Mouse (Mus musculus) macrophage (primary cell): Measurements from ENCODE around the gene Oas3. TPM values are rescaled to one million over a fixed set of nuclear protein-coding genes. Genes with fewer than 3 reads are reported as not detected.
"Not testable (repeated sequence)": the region's sequence is repeated elsewhere in the genome, so short reads cannot be mapped to it uniquely, and the experiment has no call there.

Source experiments
- H3K27ac ChIP-seq: fragments of 350-480 bp; formaldehyde crosslinking; 2 replicates; pipeline ENCODE4 v1.9.0; 2021
- H3K36me3 ChIP-seq: fragments of 350-480 bp; formaldehyde crosslinking; 2 replicates; pipeline ENCODE4 v1.9.0; 2021; ENCODE audit errors: inconsistent target
- H3K4me3 ChIP-seq: fragments of 350-480 bp; formaldehyde crosslinking; 2 replicates; pipeline ENCODE4 v1.9.0; 2021; ENCODE audit errors: inconsistent target
- H3K79me2 ChIP-seq: fragments of 350-480 bp; formaldehyde crosslinking; 2 replicates; pipeline ENCODE4 v1.9.0; 2021; ENCODE audit errors: inconsistent target
- WGBS: methylation state at CpG from one replicate; pipeline ENCODE4 v1.1.7; 2026; ENCODE audit warnings: inconsistent platforms; ENCODE audit not compliant: missing documents; 5-methylcytosine and 5-hydroxymethylcytosine counted together
- polyA plus RNA-seq: library from polyadenylated mRNA; stranded (reverse); fragments of 250-400 nt; gene quantifications from 3 replicates; pipeline ENCODE4 v1.2.4, GENCODE M21; 2018; ENCODE audit warnings: inconsistent platforms
- total RNA-seq, 78 experiments: library from RNA; depleted of rRNA; stranded (reverse); fragments of 250-400 nt; gene quantifications; 1 replicate in 9 of 78; 2 replicates in 24 of 78; 3 replicates in 43 of 78; 4 replicates in 2 of 78; pipeline ENCODE4 v1.2.4; 2018; ENCODE audit warnings: inconsistent platforms in 56 of 78

Gene Oas3
- total RNA-seq (2018; cell fraction: chromatin; rRNA removed) = 100 to 1,000 TPM in 15 of 26 experiments, 10 to 100 TPM in 11; 43.7 to 450 (median 323) TPM
- 100 to 1,000 TPM in 16 of 26 experiments, 10 to 100 TPM in 10; 61.9 to 594 (median 264) TPM for total RNA-seq (2018; cell fraction: cytosol; rRNA removed)
- 100 to 1,000 TPM in 17 of 26 experiments, 10 to 100 TPM in 9; 71.9 to 656 (median 415) TPM for total RNA-seq (2018; cell fraction: nucleus; rRNA removed)
- polyA plus RNA-seq = 41.1 to 153 TPM (median 78.6 TPM) in 3 replicates

- H3K79me2 ChIP-seq = peaks cover 47% of the 10 kb centered on the region
- H3K4me3 ChIP-seq = peak within 1 kb of the TSS; percentile 78
- H3K36me3 ChIP-seq = peaks cover 27% of the 10 kb centered on the region
- peak within 1 kb of the TSS; percentile 80 for H3K27ac ChIP-seq
- 3% methylated on average over 9 of the region's 9 CpGs for WGBS
Measured at GRCm38 (mm10) chr5:120777478-120777877, at the start of gene Oas3. TSS of gene Oas3 (minus strand) at chr5:120777661.

- peaks cover 96% of the 10 kb centered on the region for H3K36me3 ChIP-seq
- peaks cover 16% of the 10 kb centered on the region for H3K79me2 ChIP-seq
- no peak overlapping the region for H3K4me3 ChIP-seq
- H3K27ac ChIP-seq = no peak overlapping the region
Measured at GRCm38 (mm10) chr5:120818999-120819398, 41.5 kb upstream of the Oas3 start.

DNA sequence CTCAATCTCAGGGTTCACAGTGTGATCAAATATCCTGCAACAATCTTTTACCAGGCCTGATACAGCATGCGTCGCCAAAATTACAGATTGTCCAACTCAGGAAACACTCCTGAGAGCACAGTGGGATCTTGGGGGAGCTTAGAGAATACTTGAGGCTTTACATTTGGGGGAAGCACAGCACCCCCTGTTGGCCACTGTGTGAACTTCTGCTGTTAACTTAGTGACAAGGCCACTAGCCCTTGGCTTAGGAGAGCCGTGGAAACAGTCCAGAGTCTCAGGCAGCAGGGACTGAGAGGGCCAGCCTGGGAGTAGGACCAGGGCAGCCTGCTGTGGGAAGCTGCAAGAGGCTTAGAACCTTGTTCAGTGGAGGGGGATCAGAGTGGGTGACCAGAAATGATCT lies 38.5 kb upstream of the Oas3 start:
- WGBS = 73% methylated on average over 3 of the region's 3 CpGs
- Histone ChIP-seq H3K4me3 (no peak overlapping the region), H3K36me3 (peaks cover 65% of the 10 kb centered on the region), H3K79me2 (peaks cover 33% of the 10 kb centered on the region), H3K27ac (no peak overlapping the region)

- 55% methylated on average over 6 of the region's 6 CpGs for WGBS
- H3K27ac ChIP-seq = peak overlapping the region; percentile 56
Measured at GRCm38 (mm10) chr5:120813023-120813422, 35.6 kb upstream of the Oas3 start.

DNA sequence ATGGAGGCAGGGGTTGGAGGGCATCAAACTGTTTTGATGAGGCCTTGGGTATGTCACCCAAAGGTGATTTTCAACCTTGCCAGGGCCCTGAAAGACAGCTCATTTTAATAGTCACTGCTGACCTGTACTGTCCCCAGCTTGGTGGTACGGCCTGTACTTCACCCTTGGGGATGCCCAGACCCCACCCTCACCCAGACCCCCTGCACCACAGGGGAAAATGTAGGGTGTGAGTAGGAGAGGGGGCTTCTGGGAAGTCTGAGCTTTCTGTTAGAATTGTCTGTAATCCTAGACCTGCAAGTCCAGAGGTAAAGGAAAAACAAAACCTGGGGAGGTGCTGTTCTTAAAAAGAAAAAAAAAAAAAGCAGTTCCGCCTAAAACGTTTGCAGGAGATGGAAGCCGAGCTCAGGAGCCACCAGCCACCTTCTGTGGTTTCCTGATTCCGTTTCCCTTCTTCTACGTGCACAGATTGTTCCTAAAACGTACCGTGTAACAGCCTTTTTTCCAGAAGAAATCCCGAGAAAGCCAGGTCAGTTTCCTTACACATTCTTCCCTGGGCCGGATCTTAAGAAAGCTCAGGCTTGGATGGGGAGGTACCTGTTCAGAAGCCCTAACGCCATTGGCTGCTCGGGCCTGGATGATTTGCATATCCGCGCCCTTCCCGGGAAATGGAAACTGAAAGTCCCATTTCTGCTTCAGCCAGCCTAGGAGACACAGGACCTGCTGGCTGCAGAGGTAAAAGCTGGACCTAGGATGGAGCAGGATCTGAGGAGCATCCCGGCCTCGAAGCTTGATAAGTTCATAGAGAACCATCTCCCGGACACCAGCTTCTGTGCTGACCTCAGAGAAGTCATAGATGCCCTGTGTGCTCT lies 34.7 kb upstream of the Oas3 start, which contains the start of gene Oas1c:
Gene Oas1c (minus strand): TSS at position 564 of the 869 bp plus-strand sequence.
- peak within 1 kb of the TSS; percentile 85 for H3K4me3 ChIP-seq
- H3K36me3 ChIP-seq = peaks cover 28% of the 10 kb centered on the region
- H3K79me2 ChIP-seq = peaks cover 33% of the 10 kb centered on the region
- 2% methylated on average over 18 of the region's 18 CpGs for whole genome bisulfite sequencing
- H3K27ac ChIP-seq = peak within 1 kb of the TSS; percentile 56

More at GRCm38 (mm10) chr5:120813023-120813422, 35.6 kb upstream of the Oas3 start:
- peaks cover 36% of the 10 kb centered on the region for H3K36me3 ChIP-seq
- H3K79me2 ChIP-seq = peaks cover 33% of the 10 kb centered on the region
- H3K4me3 ChIP-seq = peak overlapping the region; percentile 85

- H3K79me2 ChIP-seq = peaks cover 19% of the 10 kb centered on the region
- H3K36me3 ChIP-seq = peaks cover 7% of the 10 kb centered on the region; the same call in 1 of the 2 replicates
- no peak overlapping the region for H3K4me3 ChIP-seq
- 94% methylated on average over 4 of the region's 6 CpGs for WGBS
- no peak overlapping the region for H3K27ac ChIP-seq
Measured at GRCm38 (mm10) chr5:120809171-120809570, 31.7 kb upstream of the Oas3 start.

DNA sequence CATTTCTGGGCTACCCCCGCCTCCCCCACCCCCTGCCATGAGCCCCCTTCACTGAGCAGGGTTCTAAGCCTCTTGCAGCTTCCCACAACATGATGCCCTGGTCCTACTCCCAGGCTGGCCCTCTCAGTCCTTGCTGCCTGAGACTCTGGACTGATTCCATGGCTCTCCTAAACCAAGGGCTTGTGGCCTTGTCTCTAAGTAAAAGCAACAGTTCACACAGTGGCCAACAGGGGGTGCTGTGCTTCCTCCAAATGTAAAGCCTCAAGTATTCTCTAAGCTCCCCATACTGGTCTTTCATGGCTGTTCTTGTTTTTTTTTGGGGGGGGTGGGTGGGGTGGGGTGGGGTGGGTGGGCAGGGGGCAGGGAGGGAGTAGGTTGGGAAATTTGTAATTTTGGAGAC lies 29.0 kb upstream of the Oas3 start:
- Histone ChIP-seq H3K4me3 (no peak overlapping the region), H3K79me2 (no peaks in the 10 kb centered on the region), H3K27ac (no peak overlapping the region), H3K36me3 (peaks cover 12% of the 10 kb centered on the region; the same call in 1 of the 2 replicates)
- 100% methylated on average over 1 of the region's 1 CpGs for WGBS

- WGBS = 59% methylated on average over 2 of the region's 2 CpGs
- Histone ChIP-seq H3K36me3 (peaks cover 12% of the 10 kb centered on the region; the same call in 1 of the 2 replicates), H3K27ac (no peak overlapping the region), H3K79me2 (no peaks in the 10 kb centered on the region), H3K4me3 (no peak overlapping the region)
Measured at GRCm38 (mm10) chr5:120803596-120803995, 26.1 kb upstream of the Oas3 start.

DNA sequence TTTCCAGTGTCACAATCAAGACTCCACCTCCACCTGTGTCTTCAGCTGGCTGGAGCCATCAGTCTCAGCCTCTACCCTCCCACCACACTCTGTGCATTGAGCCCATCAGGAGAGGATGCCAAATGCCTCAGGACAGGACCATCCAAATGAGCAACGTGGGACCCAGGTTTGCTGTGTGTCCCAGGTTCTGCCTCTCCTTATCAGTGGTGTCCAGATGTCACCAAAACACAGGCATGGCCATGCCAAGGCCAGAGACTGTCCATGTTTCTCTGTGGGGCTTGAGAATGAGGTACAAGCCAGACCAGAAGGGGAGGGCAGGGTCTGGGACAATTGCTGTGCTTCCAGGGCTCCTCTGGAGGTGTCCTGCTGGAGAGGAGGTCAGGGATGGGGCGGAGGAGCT lies 21.5 kb upstream of the Oas3 start:
- not testable (repeated sequence) for H3K36me3 ChIP-seq, H3K4me3 ChIP-seq, H3K79me2 ChIP-seq, H3K27ac ChIP-seq
- WGBS = 44% methylated on average over 1 of the region's 2 CpGs

DNA sequence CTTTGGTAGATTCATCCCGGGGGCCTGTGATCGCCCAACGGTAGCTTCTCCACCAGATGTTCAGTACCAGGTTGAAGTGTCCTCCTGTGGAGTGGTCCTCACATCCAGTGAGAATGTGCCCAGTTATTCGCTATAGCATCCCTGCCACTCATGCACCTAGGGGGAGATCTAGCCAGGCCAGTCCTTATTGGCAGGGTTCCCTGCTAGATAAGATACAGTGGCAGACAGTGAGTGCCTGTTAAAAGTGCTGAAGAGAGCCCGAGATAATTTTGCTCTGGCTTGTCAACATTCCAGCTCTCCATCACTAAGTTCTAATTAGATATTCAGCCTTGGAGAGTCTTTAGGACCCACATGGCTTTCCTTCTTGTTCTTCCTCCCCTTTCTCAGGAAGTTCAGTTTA lies 20.7 kb upstream of the Oas3 start:
- H3K4me3 ChIP-seq, H3K79me2 ChIP-seq, H3K27ac ChIP-seq, H3K36me3 ChIP-seq: not testable (repeated sequence)
- WGBS = 87% methylated on average over 5 of the region's 5 CpGs

GRCm38 (mm10) chr5:120795480-120796034 lies 18.1 kb upstream of the Oas3 start, which contains the start of gene Oas1e:
TSS of gene Oas1e (minus strand) at chr5:120795530.
- H3K36me3 ChIP-seq, H3K79me2 ChIP-seq, H3K4me3 ChIP-seq, H3K27ac ChIP-seq: not testable (repeated sequence)
- 89% methylated on average over 9 of the region's 9 CpGs for WGBS

DNA sequence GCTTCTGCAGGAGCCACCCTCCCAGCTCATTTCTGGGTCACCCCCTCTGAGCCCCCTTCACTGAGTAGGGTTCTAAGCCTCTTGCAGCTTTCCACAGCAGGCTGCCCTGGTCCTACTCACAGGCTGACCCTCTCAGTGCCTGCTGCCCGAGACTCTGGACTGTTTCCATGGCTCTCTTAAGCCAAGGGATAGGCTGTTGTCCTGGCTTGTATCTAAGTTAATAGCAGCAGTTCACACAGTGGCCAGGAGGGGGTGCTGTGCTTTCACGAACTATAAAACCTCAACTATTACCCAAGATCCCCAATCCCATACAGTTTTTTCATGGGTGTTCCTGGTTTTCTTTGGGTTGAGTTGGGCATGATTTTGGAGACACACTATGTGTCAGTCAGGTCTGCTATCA lies 15.6 kb upstream of the Oas3 start:
- 5% methylated on average over 2 of the region's 2 CpGs for WGBS
- Histone ChIP-seq H3K27ac (no peak overlapping the region), H3K79me2 (no peaks in the 10 kb centered on the region), H3K4me3 (no peak overlapping the region), H3K36me3 (no peaks in the 10 kb centered on the region)

GRCm38 (mm10) chr5:120787042-120787441 lies 9.6 kb upstream of the Oas3 start:
- 5% methylated on average over 3 of the region's 3 CpGs for WGBS
- no peaks in the 10 kb centered on the region for H3K79me2 ChIP-seq
- no peak overlapping the region for H3K27ac ChIP-seq

GRCm38 (mm10) chr5:120782446-120782845 lies 5.0 kb upstream of the Oas3 start:
- Histone ChIP-seq H3K79me2 (peaks cover under 1% of the 10 kb centered on the region), H3K4me3 (no peak overlapping the region)
- 100% methylated on average over 2 of the region's 2 CpGs for WGBS

More at GRCm38 (mm10) chr5:120787042-120787441, 9.6 kb upstream of the Oas3 start:
- H3K4me3 ChIP-seq = no peak overlapping the region
- no peaks in the 10 kb centered on the region for H3K36me3 ChIP-seq

DNA sequence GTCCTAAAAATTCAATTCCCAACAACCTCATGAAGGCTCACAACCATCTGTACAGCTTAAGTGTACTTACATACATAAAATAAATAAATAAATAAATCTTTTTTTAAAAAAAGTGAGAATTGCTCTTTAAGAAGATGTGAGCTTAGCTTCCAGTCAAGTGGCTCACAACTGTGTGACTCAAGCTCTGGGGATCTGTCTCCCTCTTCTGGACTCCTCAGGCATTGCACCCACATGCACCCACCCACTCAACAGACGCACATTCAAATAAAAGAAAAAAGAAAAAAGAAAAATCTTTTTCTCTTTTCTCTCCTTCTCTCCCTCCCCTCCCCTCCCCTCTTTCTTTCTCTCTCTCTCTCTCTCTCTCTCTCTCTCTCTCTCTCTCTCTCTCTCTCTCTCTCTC lies 4.2 kb upstream of the Oas3 start:
- H3K79me2 ChIP-seq = peaks cover 9% of the 10 kb centered on the region
- H3K36me3 ChIP-seq = no peaks in the 10 kb centered on the region
- H3K4me3 ChIP-seq = no peak overlapping the region
- no peak overlapping the region for H3K27ac ChIP-seq
- 100% methylated on average over 1 of the region's 1 CpGs for WGBS

More at GRCm38 (mm10) chr5:120782446-120782845, 5.0 kb upstream of the Oas3 start:
- Histone ChIP-seq H3K27ac (no peak overlapping the region), H3K36me3 (no peaks in the 10 kb centered on the region)
